Mouse (Mus musculus): ENCODE measurements around the gene Pygb. TPM values are rescaled to one million over a fixed set of nuclear protein-coding genes. Genes with fewer than 3 reads are reported as not detected.

Pygb gene
- polyA plus RNA-seq, 1 experiment from 2014 or later, result 84.4 TPM

- WGBS (ENCODE audit: insufficient replicate concordance), result 68% methylated on average over 12 of the region's 12 CpGs
- ATAC-seq (replicated peaks; ENCODE audit: insufficient number of reproducible peaks, low FRiP score, low TSS enrichment), result no peak
- Histone ChIP-seq H3K27me3 (ENCODE audit: control insufficient read depth, insufficient read depth, low read length) (no peaks in the 10 kb centered on the region), H3K4me2 (no peak overlapping the region), H3K36me3 (ENCODE audit: control insufficient read depth, insufficient read depth, low read length) (no peaks in the 10 kb centered on the region), H3K27ac (ENCODE audit: low read depth, low read length) (no peak overlapping the region), H3K4me3 (ENCODE audit: low read depth, low read length) (no peak overlapping the region), H3K9me3 (replicated peaks; ENCODE audit: control insufficient read depth, low read length) (no peaks in the 10 kb centered on the region), H3K4me1 (ENCODE audit: control insufficient read depth, insufficient read depth, low read length) (no peaks in the 10 kb centered on the region), H3K9ac (ENCODE audit: low read depth, low read length) (no peak overlapping the region)
Measured at GRCm38 (mm10) chr2:150839686-150840471, 53.3 kb downstream of the Pygb start.

GRCm38 (mm10) chr2:150841109-150841508 is 54.6 kb downstream of the Pygb start:
- no peaks in the 10 kb centered on the region for H3K27me3 ChIP-seq (ENCODE audit: control insufficient read depth, insufficient read depth, low read length)
- H3K4me1 ChIP-seq (ENCODE audit: control insufficient read depth, insufficient read depth, low read length), result no peaks in the 10 kb centered on the region
- H3K9me3 ChIP-seq (replicated peaks; ENCODE audit: control insufficient read depth, low read length), result no peaks in the 10 kb centered on the region
- no peak overlapping the region for H3K9ac ChIP-seq (ENCODE audit: low read depth, low read length)
- H3K4me3 ChIP-seq (ENCODE audit: low read depth, low read length), result no peak overlapping the region
- no peak overlapping the region for H3K4me2 ChIP-seq
- no peak overlapping the region for H3K27ac ChIP-seq (ENCODE audit: low read depth, low read length)
- 73% methylated on average over 11 of the region's 11 CpGs for WGBS (ENCODE audit: insufficient replicate concordance)
- H3K36me3 ChIP-seq (ENCODE audit: control insufficient read depth, insufficient read depth, low read length), result no peaks in the 10 kb centered on the region
- no peak for ATAC-seq (replicated peaks; ENCODE audit: insufficient number of reproducible peaks, low FRiP score, low TSS enrichment)

GRCm38 (mm10) chr2:150842049-150842461 is 55.5 kb downstream of the Pygb start:
- ATAC-seq (replicated peaks; ENCODE audit: insufficient number of reproducible peaks, low FRiP score, low TSS enrichment), result no peak
- WGBS (ENCODE audit: insufficient replicate concordance), result 75% methylated on average over 7 of the region's 7 CpGs

GRCm38 (mm10) chr2:150844798-150845197 is 58.3 kb downstream of the Pygb start:
- Histone ChIP-seq H3K36me3 (ENCODE audit: control insufficient read depth, insufficient read depth, low read length) (no peaks in the 10 kb centered on the region; the same call in 1 of the 2 replicates), H3K4me1 (ENCODE audit: control insufficient read depth, insufficient read depth, low read length) (no peaks in the 10 kb centered on the region), H3K27me3 (ENCODE audit: control insufficient read depth, insufficient read depth, low read length) (no peaks in the 10 kb centered on the region), H3K9me3 (replicated peaks; ENCODE audit: control insufficient read depth, low read length) (no peaks in the 10 kb centered on the region), H3K4me3 (ENCODE audit: low read depth, low read length) (no peak overlapping the region), H3K4me2 (no peak overlapping the region), H3K9ac (ENCODE audit: low read depth, low read length) (no peak overlapping the region), H3K27ac (ENCODE audit: low read depth, low read length) (no peak overlapping the region)
- 72% methylated on average over 1 of the region's 1 CpGs for WGBS (ENCODE audit: insufficient replicate concordance)
- ATAC-seq (replicated peaks; ENCODE audit: insufficient number of reproducible peaks, low FRiP score, low TSS enrichment), result no peak

More at GRCm38 (mm10) chr2:150842049-150842461, 55.5 kb downstream of the Pygb start:
- Histone ChIP-seq H3K27ac (ENCODE audit: low read depth, low read length) (no peak overlapping the region), H3K27me3 (ENCODE audit: control insufficient read depth, insufficient read depth, low read length) (no peaks in the 10 kb centered on the region), H3K9ac (ENCODE audit: low read depth, low read length) (no peak overlapping the region), H3K4me2 (no peak overlapping the region), H3K9me3 (replicated peaks; ENCODE audit: control insufficient read depth, low read length) (no peaks in the 10 kb centered on the region), H3K4me3 (ENCODE audit: low read depth, low read length) (no peak overlapping the region), H3K4me1 (ENCODE audit: control insufficient read depth, insufficient read depth, low read length) (no peaks in the 10 kb centered on the region), H3K36me3 (ENCODE audit: control insufficient read depth, insufficient read depth, low read length) (no peaks in the 10 kb centered on the region; the same call in 1 of the 2 replicates)

- WGBS (ENCODE audit: insufficient replicate concordance), result 87% methylated on average over 8 of the region's 8 CpGs
- H3K4me2 ChIP-seq, result no peak overlapping the region
- no peak overlapping the region for H3K4me3 ChIP-seq (ENCODE audit: low read depth, low read length)
- H3K36me3 ChIP-seq (ENCODE audit: control insufficient read depth, insufficient read depth, low read length), result no peaks in the 10 kb centered on the region; the same call in 1 of the 2 replicates
- no peaks in the 10 kb centered on the region for H3K4me1 ChIP-seq (ENCODE audit: control insufficient read depth, insufficient read depth, low read length)
- H3K9me3 ChIP-seq (replicated peaks; ENCODE audit: control insufficient read depth, low read length), result no peaks in the 10 kb centered on the region
- no peak for ATAC-seq (replicated peaks; ENCODE audit: insufficient number of reproducible peaks, low FRiP score, low TSS enrichment)
- H3K27ac ChIP-seq (ENCODE audit: low read depth, low read length), result no peak overlapping the region
- no peaks in the 10 kb centered on the region for H3K27me3 ChIP-seq (ENCODE audit: control insufficient read depth, insufficient read depth, low read length)
- no peak overlapping the region for H3K9ac ChIP-seq (ENCODE audit: low read depth, low read length)
Measured at GRCm38 (mm10) chr2:150847436-150847995, 61.0 kb downstream of the Pygb start.

GRCm38 (mm10) chr2:150851251-150851650 is 64.7 kb downstream of the Pygb start:
- ATAC-seq (replicated peaks; ENCODE audit: insufficient number of reproducible peaks, low FRiP score, low TSS enrichment), result no peak
- 69% methylated on average over 9 of the region's 9 CpGs for WGBS (ENCODE audit: insufficient replicate concordance)

GRCm38 (mm10) chr2:150855186-150855585 is 68.7 kb downstream of the Pygb start:
- Histone ChIP-seq H3K9ac (ENCODE audit: low read depth, low read length) (no peak overlapping the region), H3K4me2 (no peak overlapping the region), H3K27me3 (ENCODE audit: control insufficient read depth, insufficient read depth, low read length) (no peaks in the 10 kb centered on the region), H3K36me3 (ENCODE audit: control insufficient read depth, insufficient read depth, low read length) (no peaks in the 10 kb centered on the region), H3K27ac (ENCODE audit: low read depth, low read length) (no peak overlapping the region), H3K4me3 (ENCODE audit: low read depth, low read length) (no peak overlapping the region), H3K4me1 (ENCODE audit: control insufficient read depth, insufficient read depth, low read length) (no peaks in the 10 kb centered on the region), H3K9me3 (replicated peaks; ENCODE audit: control insufficient read depth, low read length) (no peaks in the 10 kb centered on the region)
- ATAC-seq (replicated peaks; ENCODE audit: insufficient number of reproducible peaks, low FRiP score, low TSS enrichment), result no peak

More at GRCm38 (mm10) chr2:150851251-150851650, 64.7 kb downstream of the Pygb start:
- H3K4me1 ChIP-seq (ENCODE audit: control insufficient read depth, insufficient read depth, low read length), result no peaks in the 10 kb centered on the region
- no peaks in the 10 kb centered on the region for H3K27me3 ChIP-seq (ENCODE audit: control insufficient read depth, insufficient read depth, low read length)
- H3K4me3 ChIP-seq (ENCODE audit: low read depth, low read length), result no peak overlapping the region
- no peak overlapping the region for H3K4me2 ChIP-seq
- no peak overlapping the region for H3K9ac ChIP-seq (ENCODE audit: low read depth, low read length)
- H3K9me3 ChIP-seq (replicated peaks; ENCODE audit: control insufficient read depth, low read length), result no peaks in the 10 kb centered on the region
- H3K27ac ChIP-seq (ENCODE audit: low read depth, low read length), result no peak overlapping the region
- no peaks in the 10 kb centered on the region; the same call in 1 of the 2 replicates for H3K36me3 ChIP-seq (ENCODE audit: control insufficient read depth, insufficient read depth, low read length)

- H3K36me3 ChIP-seq (ENCODE audit: control insufficient read depth, insufficient read depth, low read length), result no peaks in the 10 kb centered on the region
- 81% methylated on average over 9 of the region's 9 CpGs for WGBS (ENCODE audit: insufficient replicate concordance)
- H3K4me2 ChIP-seq, result no peak overlapping the region
- H3K9me3 ChIP-seq (replicated peaks; ENCODE audit: control insufficient read depth, low read length), result no peaks in the 10 kb centered on the region
- H3K4me3 ChIP-seq (ENCODE audit: low read depth, low read length), result no peak overlapping the region
- no peak overlapping the region for H3K9ac ChIP-seq (ENCODE audit: low read depth, low read length)
- no peak overlapping the region for H3K27ac ChIP-seq (ENCODE audit: low read depth, low read length)
- no peak for ATAC-seq (replicated peaks; ENCODE audit: insufficient number of reproducible peaks, low FRiP score, low TSS enrichment)
- H3K27me3 ChIP-seq (ENCODE audit: control insufficient read depth, insufficient read depth, low read length), result no peaks in the 10 kb centered on the region
- H3K4me1 ChIP-seq (ENCODE audit: control insufficient read depth, insufficient read depth, low read length), result no peaks in the 10 kb centered on the region
Measured at GRCm38 (mm10) chr2:150858724-150859487, 72.4 kb downstream of the Pygb start.

Data from heart, embryonic 11.5 days (tissue).